Mouse (Mus musculus): Measurements from ENCODE around the gene Bmt2. TPM values are rescaled to one million over a fixed set of nuclear protein-coding genes. Genes with fewer than 3 reads are reported as not detected.
A peak's percentile ranks its signal among the peaks of the same experiment; 100 is the strongest.

The Bmt2 gene
- polyA plus RNA-seq, 1 experiment from 2014 or later = 24.7 TPM

DNA sequence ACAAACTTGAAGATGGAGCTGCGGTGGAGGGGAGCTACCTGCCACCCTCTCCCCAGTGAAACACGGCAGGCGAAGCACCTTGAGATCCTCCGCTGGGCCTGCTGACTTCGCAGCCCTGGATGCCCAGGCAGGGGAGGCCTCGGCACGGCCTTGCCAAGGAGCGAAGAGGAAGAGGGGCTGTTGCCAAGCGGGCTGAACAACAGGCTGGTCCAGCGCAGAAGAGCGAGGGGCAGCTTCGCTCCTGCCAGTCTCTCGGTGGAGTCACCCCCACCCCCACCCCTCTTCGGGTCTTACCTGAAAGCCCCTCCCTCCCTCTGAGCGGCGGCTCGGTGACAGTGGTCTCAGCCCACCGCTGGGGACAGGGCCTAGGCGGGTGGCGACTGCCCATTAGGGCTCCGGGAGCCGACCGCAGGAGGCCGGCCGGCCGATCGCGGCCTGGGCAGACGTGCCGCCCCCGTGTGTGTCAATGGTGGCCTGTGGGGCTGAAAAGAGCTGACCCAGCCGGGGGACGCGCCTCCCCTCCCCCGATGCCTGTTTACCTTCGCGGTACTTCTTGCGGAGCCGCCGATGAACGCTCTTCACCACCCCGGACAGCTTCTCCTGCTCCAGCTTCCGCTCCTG is 515 bp downstream of the Bmt2 start:
- H3K4me2 ChIP-seq (replicated peaks; ENCODE audit: low read depth, low read length) = peak overlapping the region; percentile 82
- peak; percentile 84 for ATAC-seq (ENCODE audit: low FRiP score, low TSS enrichment)
- H3K27ac ChIP-seq (ENCODE audit: low read depth, low read length) = peak overlapping the region; percentile 92
- WGBS = 1% methylated on average over 37 of the region's 43 CpGs
- H3K9ac ChIP-seq (ENCODE audit: low read depth, low read length) = peak overlapping the region; percentile 92
- H3K27me3 ChIP-seq (ENCODE audit: control insufficient read depth, insufficient read depth, low read length) = no peaks in the 10 kb centered on the region
- H3K9me3 ChIP-seq (ENCODE audit: control insufficient read depth, low read length) = no peaks in the 10 kb centered on the region
- no peaks in the 10 kb centered on the region for H3K4me1 ChIP-seq (ENCODE audit: control insufficient read depth, insufficient read depth, low read length)
- H3K4me3 ChIP-seq (ENCODE audit: low read length) = peak overlapping the region; percentile 86
- H3K36me3 ChIP-seq (ENCODE audit: control insufficient read depth, insufficient read depth, low read length) = no peaks in the 10 kb centered on the region

DNA sequence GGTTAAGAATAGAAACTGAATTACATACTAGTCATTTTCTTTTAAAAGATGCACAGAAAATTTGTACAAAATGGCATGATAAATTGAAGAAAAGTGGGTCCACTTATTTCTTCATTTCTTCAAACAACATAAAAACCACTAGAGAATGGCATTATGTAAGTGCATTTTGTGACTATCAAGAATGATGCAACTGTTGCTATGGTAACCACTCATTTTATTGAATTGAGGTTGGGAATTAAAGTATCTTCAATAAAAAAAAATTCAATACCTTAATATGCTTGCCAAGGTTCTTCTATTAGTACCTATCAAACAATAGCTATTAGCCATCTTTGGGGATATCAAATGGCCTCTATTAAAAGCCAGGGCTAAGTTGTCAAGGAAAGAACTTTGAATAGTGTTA is 1.6 kb downstream of the Bmt2 start:
- ATAC-seq (ENCODE audit: low FRiP score, low TSS enrichment) = no peak
- no peak overlapping the region; the same call in 1 of the 2 replicates for H3K4me3 ChIP-seq (ENCODE audit: low read length)
- H3K9me3 ChIP-seq (ENCODE audit: control insufficient read depth, low read length) = no peaks in the 10 kb centered on the region
- no peaks in the 10 kb centered on the region for H3K36me3 ChIP-seq (ENCODE audit: control insufficient read depth, insufficient read depth, low read length)
- H3K27me3 ChIP-seq (ENCODE audit: control insufficient read depth, insufficient read depth, low read length) = no peaks in the 10 kb centered on the region
- H3K27ac ChIP-seq (ENCODE audit: low read depth, low read length) = no peak overlapping the region
- H3K4me1 ChIP-seq (ENCODE audit: control insufficient read depth, insufficient read depth, low read length) = no peaks in the 10 kb centered on the region
- no peak overlapping the region for H3K9ac ChIP-seq (ENCODE audit: low read depth, low read length)
- peak overlapping the region; percentile 82 for H3K4me2 ChIP-seq (replicated peaks; ENCODE audit: low read depth, low read length)

DNA sequence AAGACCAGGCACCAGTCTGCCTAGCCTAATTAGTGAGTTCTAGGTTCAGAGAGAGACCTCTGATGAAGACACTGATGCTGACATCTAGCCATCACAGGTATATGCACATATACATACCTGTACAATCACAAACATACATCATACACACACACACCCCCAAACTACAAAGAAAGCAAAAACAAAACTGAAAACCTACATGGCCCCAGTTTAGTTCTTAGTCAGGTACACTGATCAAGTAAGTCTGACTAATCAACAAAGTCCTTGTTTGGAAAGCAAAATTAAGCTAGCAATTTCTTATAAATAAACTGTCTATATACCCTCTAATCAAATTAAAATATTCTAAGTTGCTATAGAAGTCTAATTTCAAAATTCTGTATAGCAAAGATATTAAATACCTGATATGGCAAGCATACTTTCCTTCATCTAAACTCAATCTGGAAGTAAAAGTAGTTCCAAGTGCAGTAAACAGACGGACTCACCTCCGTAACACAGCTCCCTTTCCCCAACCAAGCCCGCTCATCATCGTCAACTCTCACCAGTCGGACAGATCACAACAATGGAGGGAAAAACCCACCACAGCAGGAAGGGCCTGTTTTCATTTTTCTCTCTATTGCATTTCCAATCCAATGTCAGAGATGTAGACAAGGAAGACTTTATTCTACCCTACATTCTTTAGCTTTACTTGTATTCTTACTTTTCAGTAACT is 3.0 kb downstream of the Bmt2 start:
- no peaks in the 10 kb centered on the region for H3K9me3 ChIP-seq (ENCODE audit: control insufficient read depth, low read length)
- WGBS = 86% methylated on average over 5 of the region's 5 CpGs
- H3K4me2 ChIP-seq (replicated peaks; ENCODE audit: low read depth, low read length) = no peak overlapping the region
- no peaks in the 10 kb centered on the region for H3K4me1 ChIP-seq (ENCODE audit: control insufficient read depth, insufficient read depth, low read length)
- H3K36me3 ChIP-seq (ENCODE audit: control insufficient read depth, insufficient read depth, low read length) = no peaks in the 10 kb centered on the region
- no peak overlapping the region for H3K27ac ChIP-seq (ENCODE audit: low read depth, low read length)
- no peak for ATAC-seq (ENCODE audit: low FRiP score, low TSS enrichment)
- H3K27me3 ChIP-seq (ENCODE audit: control insufficient read depth, insufficient read depth, low read length) = no peaks in the 10 kb centered on the region
- no peak overlapping the region for H3K4me3 ChIP-seq (ENCODE audit: low read length)
- H3K9ac ChIP-seq (ENCODE audit: low read depth, low read length) = no peak overlapping the region

DNA sequence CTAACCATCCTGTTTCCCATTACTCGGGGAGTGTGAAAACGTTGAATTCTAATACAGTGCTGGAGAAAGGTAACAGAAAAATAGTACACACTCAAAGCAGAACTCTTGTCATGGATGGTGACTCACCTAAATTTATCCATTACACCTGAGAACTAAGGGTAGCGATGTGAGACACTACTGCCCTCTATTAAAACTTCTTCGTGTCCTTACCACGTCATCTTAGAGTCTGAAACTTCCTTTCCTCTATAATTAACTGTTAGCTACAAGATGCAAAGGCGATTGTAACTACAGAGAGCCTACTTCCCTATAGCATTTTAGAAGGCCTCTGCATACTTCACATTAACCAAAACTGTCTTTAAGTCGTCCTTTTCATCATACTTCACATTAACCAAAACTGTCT is 12.1 kb downstream of the Bmt2 start:
- H3K4me1 ChIP-seq (ENCODE audit: control insufficient read depth, insufficient read depth, low read length) = no peaks in the 10 kb centered on the region
- H3K27me3 ChIP-seq (ENCODE audit: control insufficient read depth, insufficient read depth, low read length) = no peaks in the 10 kb centered on the region
- no peaks in the 10 kb centered on the region for H3K9me3 ChIP-seq (ENCODE audit: control insufficient read depth, low read length)
- H3K36me3 ChIP-seq (ENCODE audit: control insufficient read depth, insufficient read depth, low read length) = peaks cover 12% of the 10 kb centered on the region; the same call in 1 of the 2 replicates
- WGBS = 86% methylated on average over 7 of the region's 7 CpGs
- H3K9ac ChIP-seq (ENCODE audit: low read depth, low read length) = no peak overlapping the region
- H3K4me3 ChIP-seq (ENCODE audit: low read length) = no peak overlapping the region
- no peak overlapping the region for H3K4me2 ChIP-seq (replicated peaks; ENCODE audit: low read depth, low read length)
- H3K27ac ChIP-seq (ENCODE audit: low read depth, low read length) = no peak overlapping the region
- no peak for ATAC-seq (ENCODE audit: low FRiP score, low TSS enrichment)

DNA sequence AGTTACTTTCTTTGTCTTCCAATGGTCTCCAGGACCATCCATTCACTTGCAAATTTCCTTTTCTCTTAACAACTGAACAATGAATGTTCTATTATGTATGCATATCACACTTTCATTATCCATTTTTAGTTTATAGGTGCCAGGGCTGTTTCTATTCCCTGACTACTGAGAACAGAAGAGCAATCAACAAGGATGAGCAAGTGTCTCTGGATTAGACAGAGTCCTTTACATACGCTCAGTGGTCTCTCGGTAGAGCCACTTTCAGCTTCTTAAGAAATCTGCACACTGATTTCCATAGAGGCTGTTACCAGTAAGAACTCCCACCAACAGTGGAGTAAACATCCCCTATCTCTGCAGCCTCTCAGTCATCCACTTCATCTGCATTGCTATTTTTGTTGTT is 19.8 kb downstream of the Bmt2 start:
- H3K4me3 ChIP-seq (ENCODE audit: low read length) = no peak overlapping the region
- H3K4me1 ChIP-seq (ENCODE audit: control insufficient read depth, insufficient read depth, low read length) = no peaks in the 10 kb centered on the region
- peaks cover 21% of the 10 kb centered on the region; the same call in 1 of the 2 replicates for H3K36me3 ChIP-seq (ENCODE audit: control insufficient read depth, insufficient read depth, low read length)
- no peak overlapping the region for H3K27ac ChIP-seq (ENCODE audit: low read depth, low read length)
- ATAC-seq (ENCODE audit: low FRiP score, low TSS enrichment) = no peak
- no peaks in the 10 kb centered on the region for H3K27me3 ChIP-seq (ENCODE audit: control insufficient read depth, insufficient read depth, low read length)
- 92% methylated on average over 2 of the region's 2 CpGs for WGBS
- H3K4me2 ChIP-seq (replicated peaks; ENCODE audit: low read depth, low read length) = no peak overlapping the region
- H3K9me3 ChIP-seq (ENCODE audit: control insufficient read depth, low read length) = no peaks in the 10 kb centered on the region
- H3K9ac ChIP-seq (ENCODE audit: low read depth, low read length) = no peak overlapping the region

DNA sequence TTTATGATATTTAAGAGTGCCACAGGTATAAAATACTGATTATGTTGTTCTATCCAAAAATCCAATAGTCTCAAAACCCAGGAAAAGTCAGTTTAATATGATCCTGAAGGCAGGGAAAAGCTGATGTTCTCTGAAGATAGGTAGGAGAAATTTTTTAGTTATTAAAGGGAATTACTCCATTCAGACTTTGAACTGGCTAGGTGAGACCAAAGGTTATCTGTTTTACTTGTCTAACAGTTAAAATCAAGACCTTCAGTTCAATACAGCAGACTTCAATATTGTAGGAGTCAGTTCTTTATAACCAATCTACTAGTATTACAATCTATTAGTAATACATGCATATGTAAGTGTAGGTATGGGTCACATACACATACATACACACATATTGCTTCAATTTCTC is 23.7 kb downstream of the Bmt2 start:
- no peak for ATAC-seq (ENCODE audit: low FRiP score, low TSS enrichment)

DNA sequence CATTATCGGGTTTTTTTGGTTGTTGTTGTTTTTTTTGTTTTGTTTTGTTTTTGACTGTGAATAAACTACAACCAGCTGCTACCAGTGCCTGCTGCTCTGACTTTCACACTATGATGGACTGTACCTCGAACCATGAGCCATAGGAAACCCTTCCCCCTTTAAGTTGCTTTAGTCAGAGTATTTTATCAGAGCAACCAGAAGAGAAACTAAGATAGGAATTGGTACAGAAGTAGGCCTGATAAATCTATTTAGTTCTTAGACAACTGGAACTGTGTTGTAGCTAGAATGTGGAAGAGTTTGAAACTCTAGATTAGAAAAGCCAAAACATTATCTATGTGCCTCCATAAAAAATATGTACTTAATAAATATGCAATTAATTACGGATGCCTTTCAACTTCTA is 25.5 kb downstream of the Bmt2 start:
- Histone ChIP-seq H3K4me1 (ENCODE audit: control insufficient read depth, insufficient read depth, low read length) (no peaks in the 10 kb centered on the region), H3K36me3 (ENCODE audit: control insufficient read depth, insufficient read depth, low read length) (no peaks in the 10 kb centered on the region), H3K9me3 (ENCODE audit: control insufficient read depth, low read length) (no peaks in the 10 kb centered on the region), H3K4me3 (ENCODE audit: low read length) (no peak overlapping the region), H3K9ac (ENCODE audit: low read depth, low read length) (no peak overlapping the region), H3K4me2 (replicated peaks; ENCODE audit: low read depth, low read length) (no peak overlapping the region), H3K27me3 (ENCODE audit: control insufficient read depth, insufficient read depth, low read length) (no peaks in the 10 kb centered on the region), H3K27ac (ENCODE audit: low read depth, low read length) (no peak overlapping the region)
- no peak for ATAC-seq (ENCODE audit: low FRiP score, low TSS enrichment)
- WGBS = 93% methylated on average over 3 of the region's 3 CpGs

More for the DNA sequence above, 23.7 kb downstream of the Bmt2 start:
- Histone ChIP-seq H3K4me1 (ENCODE audit: control insufficient read depth, insufficient read depth, low read length) (no peaks in the 10 kb centered on the region), H3K27me3 (ENCODE audit: control insufficient read depth, insufficient read depth, low read length) (no peaks in the 10 kb centered on the region), H3K4me2 (replicated peaks; ENCODE audit: low read depth, low read length) (no peak overlapping the region), H3K4me3 (ENCODE audit: low read length) (no peak overlapping the region), H3K9me3 (ENCODE audit: control insufficient read depth, low read length) (no peaks in the 10 kb centered on the region), H3K27ac (ENCODE audit: low read depth, low read length) (no peak overlapping the region), H3K36me3 (ENCODE audit: control insufficient read depth, insufficient read depth, low read length) (peaks cover 7% of the 10 kb centered on the region; the same call in 1 of the 2 replicates), H3K9ac (ENCODE audit: low read depth, low read length) (no peak overlapping the region)

DNA sequence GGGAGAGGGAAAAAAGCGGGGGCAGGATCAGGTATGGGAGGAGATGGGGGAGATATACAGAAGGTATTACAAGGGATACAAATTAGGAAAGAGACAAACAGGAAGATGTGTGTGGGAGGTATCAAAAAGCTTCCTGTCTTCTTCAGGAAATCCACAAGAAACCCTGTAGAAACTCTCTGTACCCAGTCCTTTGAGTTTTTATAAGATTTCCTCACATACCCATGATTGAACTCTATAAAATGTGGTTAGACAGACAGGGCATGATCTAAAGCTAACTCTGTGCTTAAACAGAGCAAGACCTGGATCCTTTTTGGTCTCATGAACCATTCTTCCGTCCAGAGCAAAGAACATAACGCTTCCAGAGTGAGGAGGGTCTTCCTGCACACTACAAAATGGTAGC is 26.9 kb downstream of the Bmt2 start:
- no peaks in the 10 kb centered on the region for H3K36me3 ChIP-seq (ENCODE audit: control insufficient read depth, insufficient read depth, low read length)
- ATAC-seq (ENCODE audit: low FRiP score, low TSS enrichment) = no peak
- H3K9me3 ChIP-seq (ENCODE audit: control insufficient read depth, low read length) = no peaks in the 10 kb centered on the region
- H3K27me3 ChIP-seq (ENCODE audit: control insufficient read depth, insufficient read depth, low read length) = no peaks in the 10 kb centered on the region
- no peak overlapping the region for H3K4me3 ChIP-seq (ENCODE audit: low read length)
- no peak overlapping the region for H3K4me2 ChIP-seq (replicated peaks; ENCODE audit: low read depth, low read length)
- no peak overlapping the region for H3K27ac ChIP-seq (ENCODE audit: low read depth, low read length)
- no peak overlapping the region for H3K9ac ChIP-seq (ENCODE audit: low read depth, low read length)
- WGBS = 98% methylated on average over 3 of the region's 3 CpGs
- no peaks in the 10 kb centered on the region for H3K4me1 ChIP-seq (ENCODE audit: control insufficient read depth, insufficient read depth, low read length)

DNA sequence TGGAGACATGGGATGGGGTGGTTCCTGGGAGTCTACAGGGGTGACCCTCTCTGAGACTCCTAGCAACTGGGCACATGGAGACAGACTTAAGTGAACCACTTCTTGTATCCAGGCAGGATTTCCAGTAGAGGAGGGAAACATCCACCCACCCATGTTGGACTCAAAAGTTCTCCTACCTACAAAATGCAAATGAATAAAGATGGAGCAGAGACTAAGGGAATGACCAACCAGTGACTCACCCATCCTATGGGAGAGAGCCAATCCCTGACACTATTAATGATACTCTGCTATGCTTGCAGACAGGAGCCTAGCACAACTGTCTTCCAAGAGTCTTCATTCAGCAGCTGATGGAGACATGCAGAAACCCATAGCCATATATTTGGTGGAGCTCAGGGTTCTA is 29.5 kb downstream of the Bmt2 start:
- no peak overlapping the region for H3K4me2 ChIP-seq (replicated peaks; ENCODE audit: low read depth, low read length)
- no peak for ATAC-seq (ENCODE audit: low FRiP score, low TSS enrichment)
- no peaks in the 10 kb centered on the region for H3K36me3 ChIP-seq (ENCODE audit: control insufficient read depth, insufficient read depth, low read length)
- H3K27me3 ChIP-seq (ENCODE audit: control insufficient read depth, insufficient read depth, low read length) = no peaks in the 10 kb centered on the region
- no peak overlapping the region for H3K9ac ChIP-seq (ENCODE audit: low read depth, low read length)
- no peak overlapping the region for H3K4me3 ChIP-seq (ENCODE audit: low read length)
- H3K9me3 ChIP-seq (ENCODE audit: control insufficient read depth, low read length) = peaks cover 3% of the 10 kb centered on the region; the same call in 1 of the 2 replicates
- no peak overlapping the region for H3K27ac ChIP-seq (ENCODE audit: low read depth, low read length)
- H3K4me1 ChIP-seq (ENCODE audit: control insufficient read depth, insufficient read depth, low read length) = no peaks in the 10 kb centered on the region

All from kidney, embryonic 14.5 days (tissue).